Mouse (Mus musculus) common myeloid progenitor, adult 5-6 weeks (primary cell): ENCODE measurements around the gene Trcg1. TPM values are rescaled to one million over a fixed set of nuclear protein-coding genes. Genes with fewer than 3 reads are reported as not detected.
A peak's percentile ranks its signal among the peaks of the same experiment; 100 is the strongest.
"Not testable (repeated sequence)": the region's sequence is repeated elsewhere in the genome, so short reads cannot be mapped to it uniquely, and the experiment has no call there.

Experiments
- ATAC-seq: replicated peaks from 2 replicates; pipeline ENCODE4 v1.8.0; 2016; ENCODE audit warnings: low read depth, mild to moderate bottlenecking, moderate TSS enrichment, inconsistent platforms; ENCODE audit not compliant: poor library complexity, severe bottlenecking
- total RNA-seq: library from RNA; stranded (forward); fragments of 200-1000, 187-1606 nt; gene quantifications from 2 replicates; pipeline ENCODE4 v1.2.3, GENCODE M21; 2017

The Trcg1 gene
- total RNA-seq = not detected in 2 replicates

DNA sequence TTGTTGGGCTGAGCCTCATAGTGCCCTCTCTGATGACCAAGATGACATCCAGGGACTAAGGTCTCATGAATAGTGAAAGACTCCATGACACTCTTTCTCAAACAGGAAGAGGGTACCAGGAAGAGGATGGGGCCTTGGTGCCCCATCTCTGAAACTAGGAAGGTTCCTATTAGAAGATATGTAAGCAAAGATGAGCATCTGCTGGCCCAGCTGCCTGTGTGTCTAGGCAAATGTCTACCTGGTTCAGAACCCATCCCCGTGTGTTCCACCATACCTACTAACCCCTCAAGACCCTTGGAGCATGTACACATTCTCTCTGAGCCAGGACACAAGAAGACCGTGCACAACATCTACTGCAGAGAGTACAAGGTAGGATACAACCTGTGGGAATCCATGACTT is at the start of gene Trcg1:
Trcg1 (plus strand) TSS at position 301 of the 400 bp plus-strand sequence.
- no peak for ATAC-seq

DNA sequence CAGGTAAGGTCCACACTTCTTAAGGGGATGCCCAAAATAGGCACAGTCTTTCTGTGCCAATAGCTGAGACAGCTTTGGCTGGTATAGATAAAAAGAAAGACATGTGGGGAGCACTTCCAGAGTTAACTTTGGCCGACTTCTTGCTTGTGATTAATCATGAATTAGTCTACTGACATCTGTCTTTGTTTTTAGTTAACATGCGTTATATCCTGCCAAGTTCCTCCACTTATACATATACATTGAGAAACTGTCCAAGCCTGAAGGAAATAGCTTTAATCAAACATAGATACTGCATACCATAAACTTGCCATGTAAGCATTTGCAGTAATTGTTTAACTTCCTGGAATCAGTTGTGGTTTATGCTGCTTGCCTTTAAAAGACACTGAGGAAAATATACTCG is 39.6 kb upstream of the Trcg1 start:
- no peak for ATAC-seq

DNA sequence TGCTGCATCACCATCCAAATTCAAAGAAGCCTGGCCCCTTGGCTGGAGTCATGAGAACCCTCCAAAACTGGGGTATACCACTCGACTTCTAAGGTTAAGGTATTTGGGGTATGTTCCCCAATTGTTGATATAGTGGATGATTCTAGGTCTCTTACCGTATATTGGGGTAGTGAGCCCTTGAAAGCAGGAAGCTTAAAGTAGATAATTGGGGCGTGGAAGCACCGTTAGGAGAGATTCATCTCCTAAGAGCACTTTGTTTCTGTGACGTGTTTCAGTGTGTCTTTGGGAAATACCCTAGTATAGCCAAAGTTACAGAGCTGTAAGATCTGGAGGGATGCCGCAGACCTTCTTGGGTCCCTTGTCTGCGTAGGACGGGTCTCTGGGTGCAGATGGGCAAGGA is 38.9 kb upstream of the Trcg1 start:
- no peak for ATAC-seq

- no peak for ATAC-seq
These were observed 33.4 kb upstream of the Trcg1 start for GRCm38 (mm10) chr9:57202981-57203380.

DNA sequence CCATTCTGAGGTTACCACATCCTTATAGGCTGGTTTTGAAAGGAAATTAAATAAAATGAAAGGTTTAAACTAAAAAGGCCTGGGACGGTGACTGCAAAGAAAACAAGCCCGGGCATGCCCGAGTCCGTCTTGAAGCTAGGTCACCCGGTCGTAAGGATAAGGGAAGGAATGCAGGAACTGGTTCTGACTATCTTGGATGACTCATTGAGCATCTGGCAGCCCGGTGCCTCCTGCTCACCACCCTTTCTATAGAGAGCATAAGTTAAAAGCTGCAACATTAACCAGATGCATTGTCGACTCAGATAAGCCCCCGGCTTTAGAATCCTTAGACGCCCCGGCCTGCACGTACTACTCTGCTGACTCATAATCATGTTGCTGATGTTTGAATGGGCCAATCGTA is 32.8 kb upstream of the Trcg1 start:
- ATAC-seq = not testable (repeated sequence)

- no peak for ATAC-seq
These were observed 29.5 kb upstream of the Trcg1 start for GRCm38 (mm10) chr9:57206896-57207295.

- ATAC-seq = 0 out of 2 replicates have a peak, but pooled peaks have one; percentile 22
These were observed 27.0 kb upstream of the Trcg1 start for GRCm38 (mm10) chr9:57209316-57209715.

GRCm38 (mm10) chr9:57212448-57213222 is 23.7 kb upstream of the Trcg1 start:
- no peak for ATAC-seq

GRCm38 (mm10) chr9:57214500-57214899 is 21.9 kb upstream of the Trcg1 start:
- ATAC-seq = no peak

DNA sequence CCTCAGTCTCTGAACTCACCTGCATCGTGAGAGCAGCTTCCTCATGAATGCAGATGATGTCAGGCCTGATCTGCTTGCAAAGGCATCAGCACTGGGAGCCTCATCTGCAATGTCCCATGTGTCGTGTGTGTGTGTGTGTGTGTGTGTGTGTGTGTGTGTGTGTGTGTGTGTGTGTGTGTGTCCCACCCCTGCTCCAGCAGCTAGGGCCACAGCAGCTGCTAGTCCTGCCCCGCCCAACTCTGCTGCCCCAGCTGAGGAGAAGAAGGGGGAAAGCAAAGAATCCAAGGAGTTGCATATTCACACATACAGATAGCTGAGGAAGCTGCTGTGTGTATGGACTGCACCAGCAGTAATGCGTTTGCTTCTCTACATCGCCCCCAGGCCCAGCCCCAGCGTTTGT is 19.1 kb upstream of the Trcg1 start:
- ATAC-seq = no peak

DNA sequence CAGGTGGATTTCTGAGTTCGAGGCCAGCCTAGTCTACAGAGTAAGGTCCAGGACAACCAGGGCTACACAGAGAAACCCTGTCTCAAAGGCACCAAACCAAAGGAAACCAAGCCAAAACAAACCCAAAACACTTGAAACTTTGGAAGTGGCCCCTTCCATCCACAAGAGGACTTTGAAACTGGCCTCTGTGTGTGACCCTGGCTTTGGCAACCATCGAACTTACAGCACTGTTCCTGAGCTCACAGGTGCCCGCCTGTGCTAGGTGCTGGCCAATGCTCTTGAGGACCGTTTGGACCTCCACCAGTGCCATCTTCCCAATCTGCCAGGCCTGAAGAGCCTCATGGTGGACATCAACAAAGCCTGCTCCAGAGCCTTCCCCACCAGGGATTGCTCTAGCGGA is 17.6 kb upstream of the Trcg1 start:
- ATAC-seq = no peak

GRCm38 (mm10) chr9:57219511-57219910 is 16.8 kb upstream of the Trcg1 start:
- no peak for ATAC-seq

GRCm38 (mm10) chr9:57220356-57220755 is 16.0 kb upstream of the Trcg1 start:
- ATAC-seq = peak; percentile 32; the same call in 1 of the 2 replicates

DNA sequence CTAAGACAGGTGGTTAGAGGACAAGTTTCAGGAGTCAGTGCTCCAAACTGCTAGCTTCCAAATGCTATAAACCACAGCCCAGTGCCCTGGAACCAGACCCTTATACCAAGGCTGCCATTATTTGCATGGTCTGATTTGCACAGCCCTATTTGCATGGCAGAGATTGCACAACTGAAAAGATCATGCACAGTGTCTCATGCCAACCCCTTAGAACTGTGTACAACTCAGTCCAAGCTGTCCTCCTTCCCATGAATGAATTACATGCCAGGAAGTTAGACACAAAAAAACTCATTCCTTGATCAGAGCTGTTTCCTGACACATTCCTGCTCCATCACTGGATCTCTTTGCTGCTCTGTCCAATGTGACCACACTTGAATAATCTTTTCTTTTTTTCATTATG is 13.0 kb upstream of the Trcg1 start:
- no peak for ATAC-seq

GRCm38 (mm10) chr9:57225780-57226627 is 10.4 kb upstream of the Trcg1 start:
- ATAC-seq = peak; percentile 77

GRCm38 (mm10) chr9:57226628-57227122 is 9.7 kb upstream of the Trcg1 start:
- not testable (repeated sequence) for ATAC-seq

GRCm38 (mm10) chr9:57227203-57227602 is 9.2 kb upstream of the Trcg1 start:
- ATAC-seq = no peak

GRCm38 (mm10) chr9:57228186-57228585 is 8.2 kb upstream of the Trcg1 start:
- ATAC-seq = no peak

DNA sequence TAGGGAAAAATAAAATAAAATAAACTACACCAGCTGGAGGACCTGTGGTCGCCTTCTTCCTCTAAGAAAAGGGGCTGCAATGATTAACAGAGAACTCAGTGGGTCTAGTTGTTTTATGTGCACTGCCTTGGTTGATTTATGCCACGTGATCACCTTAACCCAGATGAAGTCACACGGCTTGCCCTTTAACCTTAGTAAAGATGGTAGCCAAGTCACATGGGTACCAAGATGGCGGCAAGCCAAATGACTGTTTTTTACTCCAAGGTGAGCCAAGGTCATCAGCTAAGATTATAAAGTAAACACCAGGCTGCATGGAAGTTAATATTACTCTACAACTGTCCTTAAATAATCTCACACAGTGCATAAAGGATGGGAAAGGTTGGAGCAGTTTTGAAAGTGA is 6.6 kb upstream of the Trcg1 start:
- no peak for ATAC-seq

- ATAC-seq = no peak
These were observed 6.1 kb upstream of the Trcg1 start for GRCm38 (mm10) chr9:57230146-57230783.
